Mouse (Mus musculus): ENCODE data around the gene Nup160.

GRCm38 (mm10) chr2:90658613-90659012 is 18.4 kb upstream of the Nup160 start:
- TF ChIP-seq CTCF (IDR thresholded peaks at IDR 0.05; ENCODE audit: insufficient read depth, low read length) (no peak), POLR2A (IDR thresholded peaks at IDR 0.05; ENCODE audit: borderline replicate concordance, extremely low read depth, low read depth, low read length) (no peak)

All from lung, adult 2 months (tissue).